In genomic region chr3:53102131-53102756, GRCm38 (mm10) we compare ENCODE assay signal across 15 mouse cellular contexts.
DNase-seq lines count a peak whose midpoint lies in the region; ATAC-seq lines count a peak whose summit lies in the region.
"Had no signal": no experiment of that assay in that cellular context is flagged by ENCODE, and none has a peak within 500 bp of the region (broad histone marks: within the 10 kb centered on the region; RNA-seq: fewer than 3 reads in every experiment).

No protein-coding gene starts in this region.

- DNase-seq in adrenal gland, adult 2 months = peak; percentile 15
- DNase-seq in adrenal gland, adult 8-10 months = no peak
- DNase-seq in heart, postnatal 4 days = no peak
- DNase-seq in cerebellum, postnatal 10 days = no peak
- no peak for DNase-seq in lung, adult 18-20 months
- DNase-seq: cerebellum, adult 9-11 months; spleen, adult 18-20 months; thymus, adult 18-20 months had no signal

- no peaks in the 10 kb centered on the region for H3K9me3 ChIP-seq in heart, embryonic 15.5 days (replicated peaks)
- no peaks in the 10 kb centered on the region for H3K9me3 ChIP-seq in neural tube, embryonic 13.5 days
- H3K9me3 ChIP-seq in neural tube, embryonic 15.5 days (replicated peaks) = no peaks in the 10 kb centered on the region
- H3K9me3 ChIP-seq: G1E had no signal

- no peaks in the 10 kb centered on the region for H3K36me3 ChIP-seq in heart, embryonic 15.5 days
- H3K36me3 ChIP-seq in neural tube, embryonic 13.5 days = no peaks in the 10 kb centered on the region
- no peaks in the 10 kb centered on the region for H3K36me3 ChIP-seq in neural tube, embryonic 15.5 days
- H3K36me3 ChIP-seq: G1E had no signal

- WGBS in heart, embryonic 15.5 days = 29% methylated on average over 5 of the region's 5 CpGs
- 16% methylated on average over 5 of the region's 5 CpGs for WGBS in neural tube, embryonic 13.5 days
- 17% methylated on average over 5 of the region's 5 CpGs for WGBS in neural tube, embryonic 15.5 days

- H3K4me2 ChIP-seq in heart, embryonic 15.5 days = no peak overlapping the region
- no peak overlapping the region for H3K4me2 ChIP-seq in neural tube, embryonic 13.5 days
- no peak overlapping the region for H3K4me2 ChIP-seq in neural tube, embryonic 15.5 days

- peak overlapping the region; percentile 35 for H3K27ac ChIP-seq in heart, embryonic 15.5 days
- no peak overlapping the region for H3K27ac ChIP-seq in neural tube, embryonic 13.5 days (replicated peaks)
- H3K27ac ChIP-seq in neural tube, embryonic 15.5 days (replicated peaks) = no peak overlapping the region
- H3K27ac ChIP-seq: liver, embryonic 14.5 days had no signal

- no peak for ATAC-seq in heart, embryonic 15.5 days (replicated peaks; ENCODE audit: insufficient number of reproducible peaks, insufficient read depth, low FRiP score, low read depth)
- ATAC-seq in neural tube, embryonic 13.5 days (ENCODE audit: low read depth) = peak; percentile 53; the same call in 1 of the 2 replicates
- ATAC-seq in neural tube, embryonic 15.5 days (ENCODE audit: low FRiP score) = no peak; the same call in 1 of the 2 replicates
- ATAC-seq: intestine, postnatal 0 days had no signal

- H3K4me1 ChIP-seq in heart, embryonic 15.5 days (replicated peaks) = peaks cover 58% of the 10 kb centered on the region
- peaks cover 35% of the 10 kb centered on the region for H3K4me1 ChIP-seq in neural tube, embryonic 13.5 days (replicated peaks)
- peaks cover 28% of the 10 kb centered on the region for H3K4me1 ChIP-seq in neural tube, embryonic 15.5 days

- no peaks in the 10 kb centered on the region for H3K27me3 ChIP-seq in heart, embryonic 15.5 days
- peaks cover 2% of the 10 kb centered on the region; the same call in 1 of the 2 replicates for H3K27me3 ChIP-seq in neural tube, embryonic 13.5 days
- no peaks in the 10 kb centered on the region for H3K27me3 ChIP-seq in neural tube, embryonic 15.5 days (replicated peaks)

- no peak overlapping the region for H3K4me3 ChIP-seq in heart, embryonic 15.5 days
- H3K4me3 ChIP-seq in neural tube, embryonic 13.5 days = no peak overlapping the region
- no peak overlapping the region for H3K4me3 ChIP-seq in neural tube, embryonic 15.5 days (replicated peaks)
- H3K4me3 ChIP-seq: erythroblast, embryonic 14.5 days had no signal

- no peak overlapping the region for H3K9ac ChIP-seq in heart, embryonic 15.5 days
- no peak overlapping the region for H3K9ac ChIP-seq in neural tube, embryonic 13.5 days
- H3K9ac ChIP-seq in neural tube, embryonic 15.5 days (replicated peaks) = no peak overlapping the region
- H3K9ac ChIP-seq: liver, embryonic 14.5 days had no signal
